Mouse (Mus musculus) stomach, embryonic 14.5 days (tissue): ENCODE results near the gene BC117090. TPM values are rescaled to one million over a fixed set of nuclear protein-coding genes. Genes with fewer than 3 reads are reported as not detected.

Experiments used
- polyA plus RNA-seq: library from polyadenylated mRNA; unstranded; fragments of >200 nt; fragmentation: Nextera tagmentation; extraction: Ambion mirVana; gene quantifications from 2 replicates; pipeline ENCODE4 v1.2.1, GENCODE M21; 2014

BC117090 gene
- polyA plus RNA-seq, 1 experiment from 2014 or later: not detected

Other genes starting within 250 kb of the BC117090 start
- gene Csta1, start 203.1 kb downstream of the BC117090 start, polyA plus RNA-seq: 0.25 TPM in 2 replicates
- 2.7 and 3.6 TPM in 2 replicates for gene Stfa2l1, start 177.5 kb downstream of the BC117090 start, polyA plus RNA-seq
- gene Gm5483, start 150.1 kb downstream of the BC117090 start, polyA plus RNA-seq: 6.7 and 12.1 TPM in 2 replicates
- not detected in 2 replicates for gene Gm5416, start 123.9 kb downstream of the BC117090 start, polyA plus RNA-seq
- not detected in 2 replicates for gene 2010005H15Rik, start 112.9 kb downstream of the BC117090 start, polyA plus RNA-seq
- 15.1 and 16.5 TPM in 2 replicates for gene Stfa1, start 57.4 kb downstream of the BC117090 start, polyA plus RNA-seq
- gene BC100530, start 33.4 kb upstream of the BC117090 start, polyA plus RNA-seq: 10.4 and 14.5 TPM in 2 replicates
- gene Stfa2, start 74.1 kb upstream of the BC117090 start, polyA plus RNA-seq: 0.61 and 2.1 TPM in 2 replicates
- gene Stfa3, start 121.1 kb upstream of the BC117090 start, polyA plus RNA-seq: 3.5 and 3.6 TPM in 2 replicates
- gene Casr, start 227.8 kb upstream of the BC117090 start, polyA plus RNA-seq: 0.07 TPM in 1 of 2 replicates, not detected in the other